Mouse (Mus musculus) megakaryocyte, embryonic 14.5 days (primary cell): ENCODE results near the gene Cbx6.

ENCODE experiments used
- FLI1 ChIP-seq: IDR thresholded peaks from 2 replicates; pipeline ENCODE4 v1.6.1; 2012; ENCODE audit warnings: low read length, inconsistent platforms, mixed read lengths
- GATA1 ChIP-seq: IDR thresholded peaks from 3 replicates; pipeline ENCODE4 v1.6.1; 2012; ENCODE audit warnings: mixed read lengths, low read length, inconsistent platforms, borderline replicate concordance

GRCm38 (mm10) chr15:79833251-79834050, 1.0 kb downstream of the Cbx6 start:
- TF ChIP-seq GATA1 (no peak), FLI1 (no peak)
